Comparison of ENCODE assay signal across 28 mouse cellular contexts in the genomic region with DNA sequence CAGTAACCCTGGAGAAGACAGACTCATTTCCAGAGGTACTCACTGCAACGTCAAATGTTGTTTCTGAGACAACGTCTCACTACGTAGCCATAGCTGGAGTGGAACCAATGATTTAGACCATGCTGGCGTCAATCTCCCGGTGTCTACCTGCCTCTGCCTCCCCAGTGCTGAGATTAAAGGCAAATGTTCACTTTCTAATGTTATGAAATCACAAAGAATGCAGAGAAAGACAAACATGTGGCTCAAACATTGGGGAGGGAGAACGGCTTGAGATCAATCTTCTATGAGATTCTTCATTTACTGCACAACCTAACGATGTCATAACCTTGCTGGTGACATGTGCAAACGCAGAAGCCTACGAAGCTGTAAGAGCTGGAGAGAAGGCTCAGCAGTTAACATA. TPM values are rescaled to one million over a fixed set of nuclear protein-coding genes. Genes with fewer than 3 reads are reported as not detected.
"Had no signal": no experiment of that assay in that cellular context is flagged by ENCODE, and none has a peak within 500 bp of the region (broad histone marks: within the 10 kb centered on the region; RNA-seq: fewer than 3 reads in every experiment).

No protein-coding gene starts in this region.

- H3K4me3 ChIP-seq: heart, embryonic 13.5 days; heart, embryonic 15.5 days; intestine, embryonic 15.5 days; kidney, embryonic 15.5 days; limb, embryonic 13.5 days; limb, embryonic 15.5 days; liver, embryonic 13.5 days; liver, embryonic 15.5 days had no signal

- H3K9ac ChIP-seq: forebrain, postnatal 0 days; heart, embryonic 13.5 days; heart, embryonic 15.5 days; hindbrain, embryonic 14.5 days; intestine, embryonic 15.5 days; kidney, embryonic 15.5 days; limb, embryonic 15.5 days; liver, embryonic 13.5 days; liver, embryonic 15.5 days had no signal

- H3K27ac ChIP-seq: heart, embryonic 13.5 days; heart, embryonic 15.5 days; hindbrain, embryonic 14.5 days; intestine, embryonic 15.5 days; kidney, embryonic 15.5 days; kidney, postnatal 0 days; limb, embryonic 13.5 days; limb, embryonic 15.5 days; liver, embryonic 13.5 days; liver, embryonic 15.5 days had no signal

- H3K9me3 ChIP-seq: intestine, embryonic 15.5 days; kidney, embryonic 15.5 days; limb, embryonic 15.5 days; liver, embryonic 15.5 days had no signal

- DNase-seq: forebrain, postnatal 0 days; gastrocnemius, postnatal 14 days; gastrocnemius, postnatal 36 days; heart, adult 18-20 months; heart, postnatal 14 days; heart, postnatal 36 days; kidney, adult 11 months; kidney, adult 2 months; kidney, adult 9 months; kidney, postnatal 14 days; kidney, postnatal 36 days; layer of hippocampus, adult 9-11 months; layer of hippocampus, postnatal 36 days; left cerebral cortex, postnatal 4 days; liver, embryonic 13.5 days had no signal

- H3K4me2 ChIP-seq: heart, embryonic 11.5 days; heart, embryonic 13.5 days; heart, embryonic 15.5 days; hindbrain, embryonic 14.5 days; intestine, embryonic 15.5 days; kidney, embryonic 15.5 days; limb, embryonic 15.5 days; liver, embryonic 13.5 days; liver, embryonic 15.5 days had no signal

- H3K27me3 ChIP-seq: heart, embryonic 13.5 days; heart, embryonic 15.5 days; intestine, embryonic 15.5 days; kidney, embryonic 15.5 days; limb, embryonic 13.5 days; limb, embryonic 15.5 days; liver, embryonic 13.5 days; liver, embryonic 15.5 days had no signal

- ATAC-seq: forebrain, postnatal 0 days; hindbrain, embryonic 16.5 days; intestine, embryonic 15.5 days had no signal

RNA-seq across cellular contexts. Expression of gene Gm20422, which starts 3.5 kb away (rescaled TPM):
- polyA plus RNA-seq: gonadal fat pad, adult 2 months; heart, embryonic 11.5 days; kidney, embryonic 15.5 days; limb, embryonic 11.5 days; limb, embryonic 15.5 days had no signal
